In the genomic region with DNA sequence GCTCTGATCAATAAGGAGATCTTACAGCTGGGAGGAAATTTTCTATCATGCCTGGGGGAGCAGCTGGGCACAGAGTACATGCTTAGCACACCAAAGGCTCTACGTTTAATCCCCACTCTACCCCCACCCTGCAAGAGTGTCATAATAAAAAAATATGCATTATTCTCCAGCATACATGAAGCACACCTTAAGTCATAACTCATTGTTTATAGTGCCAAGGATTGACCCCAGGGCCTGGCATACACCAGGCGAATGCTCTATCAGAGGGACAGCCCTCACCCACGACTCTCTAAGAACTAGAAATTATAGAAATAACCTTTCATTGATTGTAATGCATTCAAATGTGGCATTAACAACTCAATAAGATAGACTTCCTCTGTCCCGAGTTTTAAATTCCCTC, we compare ENCODE assay signal across 20 mouse cellular contexts. TPM values are rescaled to one million over a fixed set of nuclear protein-coding genes. Genes with fewer than 3 reads are reported as not detected.
DNase-seq lines count a peak whose midpoint lies in the region; ATAC-seq lines count a peak whose summit lies in the region.
"Had no signal": no experiment of that assay in that cellular context is flagged by ENCODE, and none has a peak within 500 bp of the region (broad histone marks: within the 10 kb centered on the region; RNA-seq: fewer than 3 reads in every experiment).

No protein-coding gene starts in this region.

- no peaks in the 10 kb centered on the region for H3K9me3 ChIP-seq in forebrain, embryonic 12.5 days
- H3K9me3 ChIP-seq in forebrain, embryonic 14.5 days (replicated peaks; ENCODE audit: control insufficient read depth, low read length): no peaks in the 10 kb centered on the region
- no peaks in the 10 kb centered on the region for H3K9me3 ChIP-seq in midbrain, embryonic 11.5 days (ENCODE audit: control insufficient read depth, low read length)
- no peaks in the 10 kb centered on the region for H3K9me3 ChIP-seq in midbrain, embryonic 10.5 days (replicated peaks)
- H3K9me3 ChIP-seq in neural tube, embryonic 13.5 days: no peaks in the 10 kb centered on the region

- no peak overlapping the region for H3K4me3 ChIP-seq in forebrain, embryonic 12.5 days (replicated peaks)
- H3K4me3 ChIP-seq in forebrain, embryonic 14.5 days (ENCODE audit: low read depth, low read length): no peak overlapping the region
- no peak overlapping the region for H3K4me3 ChIP-seq in midbrain, embryonic 11.5 days (ENCODE audit: low read depth, low read length)
- H3K4me3 ChIP-seq in midbrain, embryonic 10.5 days: no peak overlapping the region
- H3K4me3 ChIP-seq in neural tube, embryonic 13.5 days: no peak overlapping the region

- H3K27ac ChIP-seq in forebrain, embryonic 12.5 days: 0 out of 2 replicates have a peak overlapping the region, but pooled peaks have one; percentile 14
- no peak overlapping the region for H3K27ac ChIP-seq in forebrain, embryonic 14.5 days (ENCODE audit: low read depth, low read length)
- H3K27ac ChIP-seq in midbrain, embryonic 11.5 days (ENCODE audit: low read depth, low read length): no peak overlapping the region
- H3K27ac ChIP-seq in midbrain, embryonic 10.5 days (replicated peaks): no peak overlapping the region
- H3K27ac ChIP-seq in neural tube, embryonic 13.5 days (replicated peaks): 0 out of 2 replicates have a peak overlapping the region, but pooled peaks have one; percentile 15

- no peak for DNase-seq in forebrain, embryonic 14.5 days (ENCODE audit: low spot score)
- peak; percentile 61 for DNase-seq in midbrain, embryonic 11.5 days (ENCODE audit: low spot score, missing footprints)
- no peak for DNase-seq in midbrain, embryonic 10.5 days (ENCODE audit: low spot score)
- DNase-seq in neural tube, embryonic 10.5 days (ENCODE audit: extremely low spot score, low spot score): no peak
- DNase-seq: adrenal gland, adult 2 months; adrenal gland, adult 8-10 months; adrenal gland, postnatal 10 days; adrenal gland, postnatal 14 days; adrenal gland, postnatal 25 days; adrenal gland, postnatal 36 days; B cell, adult 2 months; cerebellum, adult 11 months; cerebellum, adult 11-12 months; cerebellum, adult 18-20 months had no signal

- H3K27me3 ChIP-seq in forebrain, embryonic 12.5 days: no peaks in the 10 kb centered on the region
- H3K27me3 ChIP-seq in forebrain, embryonic 14.5 days (replicated peaks; ENCODE audit: control insufficient read depth, insufficient read depth, low read length): no peaks in the 10 kb centered on the region
- H3K27me3 ChIP-seq in midbrain, embryonic 11.5 days (ENCODE audit: control insufficient read depth, insufficient read depth, low read length): no peaks in the 10 kb centered on the region
- 0 out of 2 replicates have a peak, but pooled peaks cover 12% of the 10 kb centered on the region for H3K27me3 ChIP-seq in midbrain, embryonic 10.5 days (ENCODE audit: low read depth, poor library complexity, severe bottlenecking)
- H3K27me3 ChIP-seq in neural tube, embryonic 13.5 days: no peaks in the 10 kb centered on the region
- H3K27me3 ChIP-seq: Patski had no signal

- peaks cover 10% of the 10 kb centered on the region for H3K4me1 ChIP-seq in forebrain, embryonic 12.5 days
- H3K4me1 ChIP-seq in forebrain, embryonic 14.5 days (ENCODE audit: control insufficient read depth, insufficient read depth, low read length): peaks cover 15% of the 10 kb centered on the region
- H3K4me1 ChIP-seq in midbrain, embryonic 11.5 days (ENCODE audit: control insufficient read depth, insufficient read depth, low read length): no peaks in the 10 kb centered on the region
- H3K4me1 ChIP-seq in midbrain, embryonic 10.5 days: 0 out of 2 replicates have a peak, but pooled peaks cover 5% of the 10 kb centered on the region
- peaks cover 26% of the 10 kb centered on the region for H3K4me1 ChIP-seq in neural tube, embryonic 13.5 days (replicated peaks)

- ATAC-seq in forebrain, embryonic 12.5 days (ENCODE audit: low FRiP score): no peak
- ATAC-seq in forebrain, embryonic 14.5 days: no peak
- no peak for ATAC-seq in midbrain, embryonic 11.5 days (ENCODE audit: low FRiP score)
- peak; percentile 64; the same call in 1 of the 2 replicates for ATAC-seq in neural tube, embryonic 13.5 days (ENCODE audit: low read depth)
- ATAC-seq: activated CD4-positive, CD25-positive, alpha-beta regulatory T cell, adult 4 months; CD4-positive, CD25-positive, alpha-beta regulatory T cell, adult 4 months; Patski had no signal

- H3K36me3 ChIP-seq in forebrain, embryonic 12.5 days (replicated peaks): no peaks in the 10 kb centered on the region
- no peaks in the 10 kb centered on the region for H3K36me3 ChIP-seq in forebrain, embryonic 14.5 days (ENCODE audit: control insufficient read depth, insufficient read depth, low read length)
- H3K36me3 ChIP-seq in midbrain, embryonic 11.5 days (ENCODE audit: control insufficient read depth, insufficient read depth, low read length): no peaks in the 10 kb centered on the region
- H3K36me3 ChIP-seq in midbrain, embryonic 10.5 days: no peaks in the 10 kb centered on the region
- H3K36me3 ChIP-seq in neural tube, embryonic 13.5 days: no peaks in the 10 kb centered on the region
- H3K36me3 ChIP-seq: G1E had no signal

- H3K4me2 ChIP-seq in forebrain, embryonic 12.5 days: no peak overlapping the region
- no peak overlapping the region for H3K4me2 ChIP-seq in forebrain, embryonic 14.5 days (ENCODE audit: low read length)
- no peak overlapping the region for H3K4me2 ChIP-seq in midbrain, embryonic 11.5 days
- no peak overlapping the region for H3K4me2 ChIP-seq in neural tube, embryonic 13.5 days

- WGBS in forebrain, embryonic 12.5 days: 68% methylated on average over 4 of the region's 4 CpGs
- 67% methylated on average over 4 of the region's 4 CpGs for WGBS in forebrain, embryonic 14.5 days
- WGBS in midbrain, embryonic 11.5 days: 76% methylated on average over 4 of the region's 4 CpGs
- WGBS in midbrain, embryonic 10.5 days: 81% methylated on average over 4 of the region's 4 CpGs
- WGBS in neural tube, embryonic 13.5 days: 69% methylated on average over 4 of the region's 4 CpGs

- H3K9ac ChIP-seq in forebrain, embryonic 12.5 days: no peak overlapping the region
- H3K9ac ChIP-seq in forebrain, embryonic 14.5 days (ENCODE audit: low read length): no peak overlapping the region
- H3K9ac ChIP-seq in midbrain, embryonic 11.5 days (ENCODE audit: low read length): no peak overlapping the region
- no peak overlapping the region for H3K9ac ChIP-seq in neural tube, embryonic 13.5 days

RNA-seq across cellular contexts. Expression of gene Ppp2r5c, which starts 59.4 kb away (rescaled TPM):
- 152 and 157 TPM in 2 replicates for polyA plus RNA-seq in forebrain, embryonic 12.5 days (2016; fragmentation: Nextera tagmentation; extraction: Ambion mirVana)
- polyA plus RNA-seq in forebrain, embryonic 14.5 days (2014; fragmentation: Nextera tagmentation; extraction: Ambion mirVana): 138 and 144 TPM in 2 replicates
- polyA plus RNA-seq in midbrain, embryonic 11.5 days (2014; fragmentation: Nextera tagmentation; extraction: Ambion mirVana): 175 and 183 TPM in 2 replicates
- polyA plus RNA-seq in midbrain, embryonic 10.5 days (2016; fragmentation: Nextera tagmentation; extraction: Ambion mirVana): 142 and 155 TPM in 2 replicates
- polyA plus RNA-seq in neural tube, embryonic 13.5 days (2015; fragmentation: Nextera tagmentation; extraction: Ambion mirVana): 140 and 151 TPM in 2 replicates

Comparison
In these comparisons a context has a peak if more than half of its experiments do, and no peak if none do; other contexts are left out.
1. H3K27ac ChIP-seq: peak in forebrain, embryonic 12.5 days (single experiment) and neural tube, embryonic 13.5 days (single experiment); none in forebrain, embryonic 14.5 days (single experiment), midbrain, embryonic 11.5 days (single experiment) and midbrain, embryonic 10.5 days (single experiment).